Mouse (Mus musculus): ENCODE data around the gene Pipox. TPM values are rescaled to one million over a fixed set of nuclear protein-coding genes. Genes with fewer than 3 reads are reported as not detected.

Pipox gene
- polyA plus RNA-seq, 1 experiment, result not detected

DNA sequence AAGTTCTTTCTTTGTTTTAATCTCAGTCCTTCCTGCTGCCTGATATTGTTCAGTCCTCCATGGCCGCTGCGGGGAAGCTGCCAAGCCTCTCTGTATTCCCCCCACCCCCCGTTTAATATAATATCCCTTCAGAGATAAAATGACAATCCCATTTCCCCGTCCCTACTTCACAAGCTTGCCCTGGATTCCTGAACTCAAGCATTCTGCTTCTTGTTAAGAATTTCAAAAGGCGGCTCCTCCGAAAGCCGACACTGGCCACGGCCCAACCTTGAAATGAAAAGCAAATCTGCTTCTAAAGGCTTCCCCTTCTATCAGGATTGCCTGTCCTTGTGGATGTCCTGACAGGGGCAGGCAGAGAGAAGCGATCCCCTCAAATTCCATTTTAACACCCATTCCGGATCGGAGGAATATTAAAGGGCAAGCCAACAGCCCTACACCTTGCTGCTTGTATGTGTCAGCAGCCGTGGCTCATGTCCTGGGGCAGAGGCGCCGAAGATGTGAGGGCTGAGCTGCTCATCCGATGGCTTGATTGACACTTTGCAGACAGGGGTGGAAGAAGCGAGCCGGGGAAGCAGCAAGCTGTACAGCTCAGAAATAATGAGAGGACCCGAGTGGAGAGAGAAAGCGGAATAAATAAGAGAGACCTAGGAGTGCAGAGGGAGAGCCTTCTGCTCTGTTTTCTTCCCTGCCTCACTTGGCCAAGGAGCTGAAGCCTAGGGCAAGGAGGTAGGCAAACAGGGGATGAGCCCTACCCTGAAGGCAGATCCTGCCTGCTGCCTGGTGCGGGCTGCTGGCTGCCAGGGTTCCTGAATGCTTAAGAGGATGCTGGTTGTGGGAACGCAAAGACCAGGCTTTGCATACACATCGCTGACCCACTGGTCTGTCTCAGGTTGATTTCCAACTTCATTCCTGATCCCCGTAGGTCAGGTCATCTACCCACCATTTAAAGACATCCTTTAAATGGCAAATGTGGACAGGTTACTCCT, 3.2 kb upstream of the Pipox start:
- peaks cover 8% of the 10 kb centered on the region for H3K4me1 ChIP-seq (ENCODE audit: control insufficient read depth, insufficient read depth, insufficient read length, low read length)
- no peak overlapping the region for H3K27ac ChIP-seq (replicated peaks; ENCODE audit: low read depth, low read length)
- H3K4me3 ChIP-seq (ENCODE audit: insufficient read depth, low read depth, low read length), result no peak overlapping the region

DNA sequence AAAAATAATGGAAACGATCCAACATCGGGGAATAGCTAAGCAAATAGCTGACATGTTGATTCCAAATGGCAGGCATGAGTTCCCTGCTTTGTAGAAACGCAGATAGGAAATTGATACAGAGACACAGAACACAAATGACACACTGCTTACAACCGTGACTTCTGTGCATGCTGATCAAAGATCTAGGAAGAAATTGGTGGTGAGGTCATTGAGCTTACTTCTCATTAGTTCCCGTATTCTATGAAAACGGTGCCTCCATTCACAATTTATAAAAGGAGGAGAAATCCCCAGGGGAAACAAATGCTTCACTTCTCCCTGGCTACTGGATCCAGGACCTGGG, 2.6 kb upstream of the Pipox start:
- Histone ChIP-seq H3K27ac (replicated peaks; ENCODE audit: low read depth, low read length) (no peak overlapping the region), H3K4me1 (ENCODE audit: control insufficient read depth, insufficient read depth, insufficient read length, low read length) (peaks cover 8% of the 10 kb centered on the region), H3K4me3 (ENCODE audit: insufficient read depth, low read depth, low read length) (no peak overlapping the region)

DNA sequence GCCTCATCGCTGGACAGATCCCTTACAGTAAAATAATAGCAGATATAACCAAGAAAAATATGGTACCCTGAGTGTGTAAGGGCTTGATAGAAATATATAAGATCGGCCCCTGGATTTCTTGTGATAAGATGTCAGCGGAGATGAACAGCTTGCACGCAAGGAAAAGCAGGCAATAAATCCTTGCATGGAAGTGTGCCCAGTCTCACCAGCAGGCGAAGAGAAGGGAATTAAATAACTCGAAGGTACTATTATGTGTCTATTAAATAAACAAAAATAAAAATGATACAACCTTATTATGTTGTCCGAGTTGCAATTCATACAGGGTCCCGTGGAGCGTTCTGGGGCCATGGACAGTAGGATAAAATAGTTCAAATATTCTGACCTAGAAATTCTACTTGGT, 2.1 kb upstream of the Pipox start:
- no peak overlapping the region for H3K4me3 ChIP-seq (ENCODE audit: insufficient read depth, low read depth, low read length)
- no peak overlapping the region for H3K27ac ChIP-seq (replicated peaks; ENCODE audit: low read depth, low read length)
- peaks cover 8% of the 10 kb centered on the region for H3K4me1 ChIP-seq (ENCODE audit: control insufficient read depth, insufficient read depth, insufficient read length, low read length)

DNA sequence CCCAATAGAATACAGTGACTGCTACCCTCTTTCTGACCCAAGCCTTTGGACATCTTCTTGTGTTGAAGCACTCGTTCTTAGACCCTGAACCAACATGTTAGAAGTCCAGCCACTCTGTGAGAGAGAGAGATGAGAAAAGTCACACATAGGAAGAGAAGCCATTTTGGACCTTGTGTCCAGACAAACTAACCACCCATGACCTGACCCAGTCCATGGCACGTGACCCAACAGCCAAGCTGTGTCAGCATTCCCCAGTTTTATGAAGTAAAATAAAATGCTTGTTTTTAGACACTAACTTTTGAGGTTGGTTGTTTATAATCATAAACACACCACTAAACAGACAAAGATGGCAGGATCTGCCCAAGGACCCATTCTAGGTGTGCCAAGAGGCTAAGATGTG, 1.1 kb upstream of the Pipox start:
- no peak overlapping the region for H3K27ac ChIP-seq (replicated peaks; ENCODE audit: low read depth, low read length)
- H3K4me1 ChIP-seq (ENCODE audit: control insufficient read depth, insufficient read depth, insufficient read length, low read length), result peaks cover 8% of the 10 kb centered on the region
- no peak overlapping the region for H3K4me3 ChIP-seq (ENCODE audit: insufficient read depth, low read depth, low read length)

DNA sequence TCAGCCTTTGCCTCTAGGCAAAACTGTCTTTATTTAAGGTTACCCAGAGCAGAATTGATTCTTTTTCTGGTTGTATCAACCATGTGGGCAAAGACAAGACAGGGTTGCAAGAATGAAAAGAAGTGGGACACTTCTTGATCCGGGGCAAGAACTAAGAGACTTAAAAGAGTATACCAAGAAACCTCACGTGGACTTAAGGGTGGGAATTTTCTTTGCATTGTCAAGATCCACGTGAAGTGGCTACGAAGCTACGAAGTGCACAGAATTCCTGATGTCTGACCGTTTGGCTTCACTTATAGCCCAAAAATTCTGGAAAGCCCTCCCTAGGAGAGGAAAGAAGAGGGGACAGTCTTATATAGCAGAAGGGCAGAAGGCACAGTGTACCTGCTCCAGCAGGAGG, 613 bp downstream of the Pipox start:
- Histone ChIP-seq H3K4me1 (ENCODE audit: control insufficient read depth, insufficient read depth, insufficient read length, low read length) (peaks cover 8% of the 10 kb centered on the region), H3K4me3 (ENCODE audit: insufficient read depth, low read depth, low read length) (no peak overlapping the region), H3K27ac (replicated peaks; ENCODE audit: low read depth, low read length) (no peak overlapping the region)

DNA sequence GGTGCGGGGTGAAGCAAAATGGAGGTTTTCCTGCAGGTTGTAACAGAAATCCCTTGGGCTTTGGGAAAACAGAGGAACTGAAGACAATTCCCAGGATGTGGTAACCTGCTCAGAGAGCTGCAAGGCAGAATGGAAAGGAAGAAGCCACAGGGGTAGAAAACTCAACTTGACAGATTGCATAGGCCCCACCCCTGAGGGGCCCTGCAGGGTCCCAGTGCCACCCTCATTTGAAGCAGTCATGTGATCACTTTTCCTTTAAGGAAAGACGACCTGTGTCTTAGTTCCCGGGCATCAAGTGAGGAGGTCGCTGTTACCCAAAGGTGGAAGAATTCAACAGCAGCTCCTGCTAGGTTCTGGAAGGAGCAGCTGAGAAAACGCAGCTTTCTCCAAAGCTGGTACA, 1.0 kb downstream of the Pipox start:
- peaks cover 8% of the 10 kb centered on the region for H3K4me1 ChIP-seq (ENCODE audit: control insufficient read depth, insufficient read depth, insufficient read length, low read length)
- no peak overlapping the region for H3K4me3 ChIP-seq (ENCODE audit: insufficient read depth, low read depth, low read length)
- H3K27ac ChIP-seq (replicated peaks; ENCODE audit: low read depth, low read length), result no peak overlapping the region

DNA sequence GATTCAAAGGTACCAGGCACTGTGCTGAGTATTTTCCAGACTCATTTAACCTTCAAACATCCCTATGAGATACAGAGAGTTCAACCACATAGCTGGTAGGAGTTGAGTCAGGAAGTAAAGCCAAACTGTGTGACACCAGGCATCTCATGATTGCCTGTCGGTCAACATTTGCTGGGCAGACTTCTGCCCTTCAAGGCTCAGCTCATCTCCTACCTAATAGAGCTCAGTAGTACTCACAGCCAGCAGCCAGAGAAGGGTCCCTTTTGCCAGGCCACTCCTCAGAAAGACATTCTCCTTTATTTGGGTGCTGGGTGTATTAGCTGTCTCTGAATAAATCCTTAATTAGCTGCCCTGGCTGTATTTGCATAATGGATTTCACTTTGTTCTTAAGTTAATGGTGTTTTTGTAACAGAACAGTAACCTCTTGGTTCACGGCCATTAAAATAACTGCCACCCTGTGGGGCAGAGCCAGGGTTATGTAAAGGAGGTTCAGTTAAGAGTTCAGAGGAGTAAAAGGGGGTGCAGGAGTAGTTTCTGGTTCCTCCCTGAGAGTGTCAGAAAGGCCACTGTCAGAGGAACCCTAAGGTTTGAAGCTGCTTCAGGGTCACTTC, 3.1 kb downstream of the Pipox start:
- Histone ChIP-seq H3K27ac (replicated peaks; ENCODE audit: low read depth, low read length) (no peak overlapping the region), H3K4me3 (ENCODE audit: insufficient read depth, low read depth, low read length) (no peak overlapping the region), H3K4me1 (ENCODE audit: control insufficient read depth, insufficient read depth, insufficient read length, low read length) (peaks cover 11% of the 10 kb centered on the region)

DNA sequence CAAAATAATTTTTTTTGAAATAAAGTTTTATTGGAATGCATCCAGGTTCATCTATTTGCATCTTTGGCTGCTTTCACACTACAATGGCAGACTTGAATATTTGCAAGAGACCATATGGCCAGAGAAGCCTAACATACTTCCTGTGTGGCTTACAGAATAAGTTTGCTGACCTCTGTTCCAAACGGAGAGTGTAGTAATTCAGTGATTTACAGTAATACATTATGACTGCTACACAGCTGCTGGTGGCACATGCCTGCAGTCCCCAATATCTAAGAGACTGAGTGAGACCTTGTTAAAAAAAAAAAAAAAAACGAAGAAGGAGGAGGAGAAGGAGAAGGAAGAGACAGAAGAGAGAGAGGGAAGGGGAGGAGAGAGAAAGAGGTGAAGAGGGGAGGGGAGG, 4.4 kb downstream of the Pipox start:
- no peak overlapping the region for H3K4me3 ChIP-seq (ENCODE audit: insufficient read depth, low read depth, low read length)
- H3K27ac ChIP-seq (replicated peaks; ENCODE audit: low read depth, low read length), result no peak overlapping the region
- peaks cover 8% of the 10 kb centered on the region for H3K4me1 ChIP-seq (ENCODE audit: control insufficient read depth, insufficient read depth, insufficient read length, low read length)

DNA sequence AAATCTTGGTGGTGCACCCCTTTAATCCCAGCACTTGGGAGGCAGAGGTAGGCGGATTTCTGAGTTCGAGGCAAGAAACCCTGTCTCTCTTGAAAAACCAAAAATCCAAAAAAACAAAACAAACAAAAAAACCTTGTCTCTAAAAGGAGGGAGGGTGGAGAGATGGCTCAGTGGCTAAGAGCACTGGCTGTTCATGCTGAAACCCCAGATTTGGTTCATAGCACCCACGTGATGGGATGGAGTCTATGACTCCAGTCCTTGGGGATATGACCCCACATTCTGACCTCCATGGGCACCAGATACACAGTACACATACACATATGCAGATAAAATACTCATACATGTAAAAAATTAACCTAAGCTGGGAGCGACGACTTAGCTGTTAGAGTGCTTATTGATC, 5.0 kb downstream of the Pipox start:
- Histone ChIP-seq H3K27ac (replicated peaks; ENCODE audit: low read depth, low read length) (no peak overlapping the region), H3K4me3 (ENCODE audit: insufficient read depth, low read depth, low read length) (no peak overlapping the region), H3K4me1 (ENCODE audit: control insufficient read depth, insufficient read depth, insufficient read length, low read length) (peaks cover 7% of the 10 kb centered on the region; the same call in 1 of the 2 replicates)

DNA sequence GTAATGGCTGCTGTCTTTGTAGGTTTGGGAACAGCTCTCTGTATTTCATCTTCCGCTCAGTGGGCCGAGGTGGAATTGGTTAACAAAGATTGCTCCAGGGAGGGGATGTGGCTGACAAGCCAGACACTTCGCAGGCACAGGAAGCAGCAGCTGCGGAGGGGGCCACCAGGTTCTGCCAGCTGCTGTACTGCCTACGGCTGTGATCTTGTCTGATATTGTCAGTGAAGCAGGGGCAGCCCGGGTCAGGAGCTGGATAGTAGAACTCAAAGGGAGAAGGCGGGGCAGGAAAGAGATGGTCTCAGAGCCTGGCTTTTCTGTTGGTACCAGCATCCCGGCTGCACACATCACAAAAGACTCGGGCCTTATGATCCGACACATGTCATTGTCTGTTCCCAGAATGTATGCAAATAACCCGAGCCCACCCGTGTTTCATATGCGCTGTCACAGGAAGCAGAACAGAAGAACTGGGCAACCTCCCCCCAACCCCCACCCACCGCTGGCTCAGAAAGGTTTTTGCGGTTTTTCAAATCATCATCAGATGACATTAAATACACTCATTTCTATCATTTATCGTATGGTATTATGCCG, 6.4 kb downstream of the Pipox start:
- Histone ChIP-seq H3K4me1 (ENCODE audit: control insufficient read depth, insufficient read depth, insufficient read length, low read length) (peaks cover 3% of the 10 kb centered on the region; the same call in 1 of the 2 replicates), H3K27ac (replicated peaks; ENCODE audit: low read depth, low read length) (no peak overlapping the region), H3K4me3 (ENCODE audit: insufficient read depth, low read depth, low read length) (no peak overlapping the region)

DNA sequence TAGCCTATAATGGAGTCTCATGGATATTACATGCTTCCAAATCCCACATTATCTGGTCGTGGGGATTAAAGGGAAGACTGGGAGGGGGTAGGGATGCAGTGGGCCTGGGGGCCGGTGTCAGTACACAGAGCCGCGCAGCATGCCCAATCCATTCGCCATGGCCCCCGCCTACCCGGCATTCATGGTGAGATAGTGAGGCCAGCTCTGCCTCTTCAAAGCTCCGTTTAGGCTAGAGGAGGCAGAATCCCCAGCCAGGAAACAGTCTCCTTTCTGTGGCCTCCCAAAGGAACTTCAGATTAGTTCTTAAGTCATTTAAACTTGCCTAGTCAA, 8.7 kb downstream of the Pipox start:
- H3K4me3 ChIP-seq (ENCODE audit: insufficient read depth, low read depth, low read length), result no peak overlapping the region
- no peak overlapping the region for H3K27ac ChIP-seq (replicated peaks; ENCODE audit: low read depth, low read length)
- peaks cover 3% of the 10 kb centered on the region; the same call in 1 of the 2 replicates for H3K4me1 ChIP-seq (ENCODE audit: control insufficient read depth, insufficient read depth, insufficient read length, low read length)

DNA sequence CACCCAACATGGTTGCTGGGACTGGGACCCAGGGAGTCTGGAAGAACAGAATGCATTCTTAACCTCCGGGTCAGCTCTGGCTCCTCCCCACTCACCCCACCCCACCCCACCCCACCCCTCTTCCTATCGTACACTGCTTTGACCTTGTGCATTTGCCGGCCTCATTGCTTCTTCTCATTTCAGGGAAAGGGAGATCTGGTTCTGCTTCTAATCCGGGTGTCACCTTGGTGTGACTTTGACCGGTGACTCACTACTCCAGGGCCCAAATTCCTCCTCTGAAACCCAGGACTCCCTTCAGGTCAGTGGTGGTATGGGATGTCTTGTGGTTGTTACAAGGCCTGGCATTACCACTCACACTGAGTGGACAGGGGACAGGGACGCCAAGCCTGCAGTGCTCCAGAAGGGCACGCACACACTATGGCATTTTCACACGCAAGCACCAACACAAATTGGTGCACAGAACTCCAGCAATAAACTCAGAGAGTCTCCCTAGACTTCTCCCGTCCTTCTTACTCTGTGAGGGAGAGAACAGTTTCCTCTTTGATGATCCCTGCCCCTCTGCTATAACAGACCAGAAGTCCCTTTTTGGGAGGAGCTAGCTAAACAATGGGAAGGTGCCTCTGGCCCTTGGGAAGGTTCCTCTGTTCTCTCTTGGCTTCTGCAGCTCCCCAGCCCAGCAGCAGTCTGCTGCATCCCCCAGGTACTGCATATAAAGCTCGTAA, 9.2 kb downstream of the Pipox start:
- H3K4me3 ChIP-seq (ENCODE audit: insufficient read depth, low read depth, low read length), result no peak overlapping the region
- no peak overlapping the region for H3K27ac ChIP-seq (replicated peaks; ENCODE audit: low read depth, low read length)

DNA sequence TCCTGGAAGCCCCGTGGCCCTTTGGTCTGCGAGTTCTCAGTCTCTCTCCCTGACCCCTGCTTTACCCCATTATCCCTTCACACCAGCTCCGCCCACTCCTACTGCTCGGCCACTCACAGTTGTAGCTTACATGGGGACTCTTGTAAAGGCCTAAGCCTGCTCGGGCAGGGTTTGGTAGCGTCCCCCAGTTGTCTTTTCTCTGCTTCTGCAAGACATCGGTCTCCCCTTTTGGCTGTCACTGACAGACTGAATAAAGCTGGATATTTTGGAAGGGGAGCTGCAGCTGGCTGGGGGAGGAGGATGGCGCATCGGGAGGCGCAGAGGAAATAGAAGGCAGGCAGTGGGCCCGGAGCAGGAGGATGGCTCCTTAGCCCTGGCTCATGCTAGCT, 17.1 kb downstream of the Pipox start:
- no peaks in the 10 kb centered on the region for H3K4me1 ChIP-seq (ENCODE audit: control insufficient read depth, insufficient read depth, insufficient read length, low read length)
- H3K4me3 ChIP-seq (ENCODE audit: insufficient read depth, low read depth, low read length), result no peak overlapping the region
- no peak overlapping the region for H3K27ac ChIP-seq (replicated peaks; ENCODE audit: low read depth, low read length)

More for the DNA sequence above, 9.2 kb downstream of the Pipox start:
- H3K4me1 ChIP-seq (ENCODE audit: control insufficient read depth, insufficient read depth, insufficient read length, low read length), result peaks cover 3% of the 10 kb centered on the region; the same call in 1 of the 2 replicates

DNA sequence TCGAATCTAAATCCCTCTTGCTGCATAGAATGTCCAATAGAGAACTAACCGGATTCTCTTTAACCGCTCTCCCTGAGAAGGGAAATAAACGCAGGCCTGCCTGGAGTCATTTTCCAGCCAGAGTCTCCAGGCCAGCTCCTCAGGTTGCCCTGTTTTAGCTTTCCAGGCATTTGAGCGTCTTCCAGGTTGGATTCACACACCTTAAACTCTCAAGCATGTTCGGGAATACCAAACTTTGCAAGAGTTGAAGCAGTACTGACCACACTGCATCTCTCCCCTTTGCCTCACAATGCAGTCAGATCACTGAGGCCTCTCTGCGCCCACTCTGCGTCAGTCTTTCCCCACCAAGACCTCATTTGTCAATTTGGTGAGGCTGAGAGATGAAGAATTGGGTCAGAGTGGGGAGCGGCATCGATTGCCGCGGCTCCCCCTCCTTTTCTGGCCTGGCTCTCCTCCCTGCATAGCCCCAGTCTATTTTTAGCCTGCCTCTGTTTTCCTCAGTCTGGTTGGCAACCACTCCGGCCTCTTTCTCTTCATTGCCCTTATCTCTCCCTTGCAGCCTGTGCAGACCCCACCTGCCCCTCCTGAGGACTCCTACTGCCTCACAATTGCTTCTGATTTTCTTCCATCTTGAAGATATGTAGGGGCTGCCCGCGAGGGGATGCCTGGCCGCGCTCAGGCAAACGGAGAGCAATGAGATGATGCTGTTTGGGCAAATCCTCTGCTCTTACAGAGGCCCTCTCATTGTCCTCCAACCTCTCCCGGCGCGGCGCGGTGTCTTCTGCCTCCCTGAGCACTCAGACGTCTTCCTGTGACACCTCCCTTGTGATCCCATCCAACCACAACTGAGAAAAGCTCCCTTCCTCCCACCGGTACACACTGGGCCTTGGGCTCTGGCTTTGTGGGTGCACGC, 17.8 kb downstream of the Pipox start:
- Histone ChIP-seq H3K4me1 (ENCODE audit: control insufficient read depth, insufficient read depth, insufficient read length, low read length) (no peaks in the 10 kb centered on the region), H3K4me3 (ENCODE audit: insufficient read depth, low read depth, low read length) (no peak overlapping the region), H3K27ac (replicated peaks; ENCODE audit: low read depth, low read length) (no peak overlapping the region)

Measured in brown adipose tissue, adult 24 weeks (tissue).